In genomic region chr15:80006156-80006555, GRCm38 (mm10) we compare ENCODE assay signal across 10 mouse cellular contexts. TPM values are rescaled to one million over a fixed set of nuclear protein-coding genes. Genes with fewer than 3 reads are reported as not detected.
DNase-seq lines count a peak whose midpoint lies in the region; ATAC-seq and TF ChIP-seq lines count a peak whose summit lies in the region.
"Had no signal": no experiment of that assay in that cellular context is flagged by ENCODE, and none has a peak within 500 bp of the region (broad histone marks: within the 10 kb centered on the region; RNA-seq: fewer than 3 reads in every experiment).

No protein-coding gene starts in this region.

- DNase-seq in embryonic facial prominence, embryonic 10.5 days (ENCODE audit: low spot score): no peak
- DNase-seq in stomach, postnatal 0 days (ENCODE audit: low spot score): no peak
- no peak for DNase-seq in layer of hippocampus, postnatal 25 days (ENCODE audit: extremely low spot score in 1 of 2, low spot score in 1 of 2)
- no peak for DNase-seq in left cerebral cortex, postnatal 25 days (ENCODE audit: low spot score in 2 of 2)
- DNase-seq: right cerebral cortex, postnatal 14 days had no signal

- peaks cover 9% of the 10 kb centered on the region for H3K4me1 ChIP-seq in embryonic facial prominence, embryonic 15.5 days
- H3K4me1 ChIP-seq in embryonic facial prominence, embryonic 10.5 days: peaks cover 37% of the 10 kb centered on the region
- H3K4me1 ChIP-seq in midbrain, embryonic 12.5 days: peaks cover 24% of the 10 kb centered on the region
- H3K4me1 ChIP-seq in midbrain, embryonic 13.5 days (replicated peaks): peaks cover 20% of the 10 kb centered on the region
- H3K4me1 ChIP-seq in intestine, embryonic 16.5 days (ENCODE audit: control insufficient read depth, insufficient read depth, low read length): peaks cover 30% of the 10 kb centered on the region
- H3K4me1 ChIP-seq in stomach, postnatal 0 days (replicated peaks; ENCODE audit: control insufficient read depth, insufficient read depth): peaks cover 2% of the 10 kb centered on the region; the same call in 1 of the 2 replicates

- intact Hi-C loops in left cerebral cortex, postnatal 25 days (cut with DNase I): no loop called here

- H3K9ac ChIP-seq in embryonic facial prominence, embryonic 15.5 days: no peak overlapping the region
- H3K9ac ChIP-seq in midbrain, embryonic 12.5 days (replicated peaks): no peak overlapping the region
- no peak overlapping the region for H3K9ac ChIP-seq in midbrain, embryonic 13.5 days (replicated peaks)
- 0 out of 2 replicates have a peak overlapping the region, but pooled peaks have one; percentile 10 for H3K9ac ChIP-seq in intestine, embryonic 16.5 days (ENCODE audit: low read depth, low read length)
- no peak overlapping the region for H3K9ac ChIP-seq in stomach, postnatal 0 days (ENCODE audit: low read length)
- H3K9ac ChIP-seq: hindbrain, embryonic 12.5 days had no signal

- no peaks in the 10 kb centered on the region for H3K36me3 ChIP-seq in embryonic facial prominence, embryonic 15.5 days
- H3K36me3 ChIP-seq in embryonic facial prominence, embryonic 10.5 days (replicated peaks): no peaks in the 10 kb centered on the region
- H3K36me3 ChIP-seq in midbrain, embryonic 12.5 days: no peaks in the 10 kb centered on the region
- no peaks in the 10 kb centered on the region for H3K36me3 ChIP-seq in midbrain, embryonic 13.5 days
- no peaks in the 10 kb centered on the region for H3K36me3 ChIP-seq in intestine, embryonic 16.5 days (ENCODE audit: control insufficient read depth, insufficient read depth, low read length)
- no peaks in the 10 kb centered on the region for H3K36me3 ChIP-seq in stomach, postnatal 0 days (ENCODE audit: control insufficient read depth, insufficient read depth, low read length)
- H3K36me3 ChIP-seq: hindbrain, embryonic 12.5 days had no signal

- no peak for TF ChIP-seq EP300 in stomach, postnatal 0 days (optimal IDR thresholded peaks at IDR 0.05)

- peak overlapping the region; percentile 4; the same call in 1 of the 2 replicates for H3K27ac ChIP-seq in embryonic facial prominence, embryonic 15.5 days (replicated peaks)
- H3K27ac ChIP-seq in embryonic facial prominence, embryonic 10.5 days (replicated peaks): no peak overlapping the region
- H3K27ac ChIP-seq in midbrain, embryonic 12.5 days (replicated peaks): 0 out of 2 replicates have a peak overlapping the region, but pooled peaks have one; percentile 15
- no peak overlapping the region for H3K27ac ChIP-seq in midbrain, embryonic 13.5 days
- peak overlapping the region; percentile 21; the same call in 1 of the 2 replicates for H3K27ac ChIP-seq in intestine, embryonic 16.5 days (ENCODE audit: low read length)
- H3K27ac ChIP-seq in stomach, postnatal 0 days (replicated peaks): peak overlapping the region; percentile 30; the same call in 1 of the 2 replicates
- H3K27ac ChIP-seq: hindbrain, embryonic 12.5 days had no signal

- ATAC-seq in embryonic facial prominence, embryonic 15.5 days (ENCODE audit: insufficient number of reproducible peaks, low FRiP score, low TSS enrichment, low read depth): no peak
- ATAC-seq in midbrain, embryonic 12.5 days (ENCODE audit: low FRiP score, low read depth): no peak
- no peak for ATAC-seq in midbrain, embryonic 13.5 days
- no peak for ATAC-seq in intestine, embryonic 16.5 days
- no peak for ATAC-seq in stomach, postnatal 0 days (ENCODE audit: low FRiP score, low TSS enrichment)

- H3K9me3 ChIP-seq in embryonic facial prominence, embryonic 15.5 days (replicated peaks): no peaks in the 10 kb centered on the region
- H3K9me3 ChIP-seq in embryonic facial prominence, embryonic 10.5 days: no peaks in the 10 kb centered on the region
- no peaks in the 10 kb centered on the region for H3K9me3 ChIP-seq in midbrain, embryonic 12.5 days
- no peaks in the 10 kb centered on the region for H3K9me3 ChIP-seq in midbrain, embryonic 13.5 days
- H3K9me3 ChIP-seq in intestine, embryonic 16.5 days (ENCODE audit: control insufficient read depth, low read length): no peaks in the 10 kb centered on the region
- H3K9me3 ChIP-seq in stomach, postnatal 0 days (ENCODE audit: control insufficient read depth, low read length): no peaks in the 10 kb centered on the region
- H3K9me3 ChIP-seq: hindbrain, embryonic 12.5 days had no signal

- H3K4me3 ChIP-seq in embryonic facial prominence, embryonic 15.5 days (replicated peaks): no peak overlapping the region
- H3K4me3 ChIP-seq in embryonic facial prominence, embryonic 10.5 days: no peak overlapping the region
- no peak overlapping the region for H3K4me3 ChIP-seq in midbrain, embryonic 12.5 days
- no peak overlapping the region for H3K4me3 ChIP-seq in midbrain, embryonic 13.5 days (replicated peaks)
- H3K4me3 ChIP-seq in intestine, embryonic 16.5 days (ENCODE audit: low read length): no peak overlapping the region
- no peak overlapping the region for H3K4me3 ChIP-seq in stomach, postnatal 0 days (ENCODE audit: low read depth, low read length)
- H3K4me3 ChIP-seq: hindbrain, embryonic 12.5 days had no signal

- no peak for TF ChIP-seq CTCF in stomach, postnatal 0 days (IDR thresholded peaks at IDR 0.05; ENCODE audit: low read depth)

- 66% methylated on average over 7 of the region's 7 CpGs for WGBS in embryonic facial prominence, embryonic 15.5 days
- 85% methylated on average over 7 of the region's 7 CpGs for WGBS in embryonic facial prominence, embryonic 10.5 days
- 88% methylated on average over 7 of the region's 7 CpGs for WGBS in midbrain, embryonic 12.5 days
- WGBS in midbrain, embryonic 13.5 days: 88% methylated on average over 7 of the region's 7 CpGs
- WGBS in intestine, embryonic 16.5 days: 60% methylated on average over 7 of the region's 7 CpGs
- WGBS in stomach, postnatal 0 days: 62% methylated on average over 7 of the region's 7 CpGs

- H3K4me2 ChIP-seq in embryonic facial prominence, embryonic 15.5 days (replicated peaks): no peak overlapping the region
- H3K4me2 ChIP-seq in midbrain, embryonic 12.5 days (replicated peaks): no peak overlapping the region
- H3K4me2 ChIP-seq in midbrain, embryonic 13.5 days (replicated peaks): no peak overlapping the region
- H3K4me2 ChIP-seq in intestine, embryonic 16.5 days (ENCODE audit: low read depth, low read length): no peak overlapping the region
- H3K4me2 ChIP-seq in stomach, postnatal 0 days (replicated peaks; ENCODE audit: low read depth): no peak overlapping the region
- H3K4me2 ChIP-seq: hindbrain, embryonic 12.5 days had no signal

- peaks cover 17% of the 10 kb centered on the region for H3K27me3 ChIP-seq in embryonic facial prominence, embryonic 15.5 days
- peaks cover 50% of the 10 kb centered on the region for H3K27me3 ChIP-seq in embryonic facial prominence, embryonic 10.5 days (replicated peaks; ENCODE audit: low read depth, poor library complexity, severe bottlenecking)
- peaks cover 38% of the 10 kb centered on the region for H3K27me3 ChIP-seq in midbrain, embryonic 12.5 days
- peaks cover 17% of the 10 kb centered on the region for H3K27me3 ChIP-seq in midbrain, embryonic 13.5 days
- no peaks in the 10 kb centered on the region for H3K27me3 ChIP-seq in intestine, embryonic 16.5 days (replicated peaks; ENCODE audit: control insufficient read depth, insufficient read depth, low read length)
- no peaks in the 10 kb centered on the region for H3K27me3 ChIP-seq in stomach, postnatal 0 days (ENCODE audit: control insufficient read depth, insufficient read depth, low read length)

RNA-seq across cellular contexts. Expression of gene Pdgfb, which starts 8.6 kb away (rescaled TPM):
- 5.2 and 5.7 TPM in 2 replicates for polyA plus RNA-seq in embryonic facial prominence, embryonic 15.5 days (2015; fragmentation: Nextera tagmentation; extraction: Ambion mirVana)
- 1.4 and 1.6 TPM in 2 replicates for polyA plus RNA-seq in embryonic facial prominence, embryonic 10.5 days (2016; fragmentation: Nextera tagmentation; extraction: Ambion mirVana)
- 2.4 and 2.7 TPM in 2 replicates for polyA plus RNA-seq in midbrain, embryonic 12.5 days (2016; fragmentation: Nextera tagmentation; extraction: Ambion mirVana)
- polyA plus RNA-seq in midbrain, embryonic 13.5 days (2015; fragmentation: Nextera tagmentation; extraction: Ambion mirVana): 2.1 and 2.3 TPM in 2 replicates
- 7.0 and 8.3 TPM in 2 replicates for polyA plus RNA-seq in intestine, embryonic 16.5 days (2015; fragmentation: Nextera tagmentation; extraction: Ambion mirVana)
- 3.1 and 3.6 TPM in 2 replicates for polyA plus RNA-seq in stomach, postnatal 0 days (2015; fragmentation: Nextera tagmentation; extraction: Ambion mirVana)
- 10 to 100 TPM; 28.9 to 33.6 TPM for total RNA-seq in layer of hippocampus, postnatal 25 days (2021)
- 10 to 100 TPM; 34.0 to 36.7 TPM for total RNA-seq in left cerebral cortex, postnatal 25 days (2021)

RNA-seq across cellular contexts. Expression of gene Cbx7, which starts 35.2 kb away (rescaled TPM):
- polyA plus RNA-seq in embryonic facial prominence, embryonic 15.5 days (2015; fragmentation: Nextera tagmentation; extraction: Ambion mirVana): 3.1 and 4.6 TPM in 2 replicates
- polyA plus RNA-seq in embryonic facial prominence, embryonic 10.5 days (2016; fragmentation: Nextera tagmentation; extraction: Ambion mirVana): 2.1 and 2.4 TPM in 2 replicates
- 4.2 and 5.6 TPM in 2 replicates for polyA plus RNA-seq in midbrain, embryonic 12.5 days (2016; fragmentation: Nextera tagmentation; extraction: Ambion mirVana)
- polyA plus RNA-seq in midbrain, embryonic 13.5 days (2015; fragmentation: Nextera tagmentation; extraction: Ambion mirVana): 3.0 and 4.3 TPM in 2 replicates
- 3.7 and 4.8 TPM in 2 replicates for polyA plus RNA-seq in intestine, embryonic 16.5 days (2015; fragmentation: Nextera tagmentation; extraction: Ambion mirVana)
- polyA plus RNA-seq in stomach, postnatal 0 days (2015; fragmentation: Nextera tagmentation; extraction: Ambion mirVana): 4.8 and 5.5 TPM in 2 replicates
- 10 to 100 TPM; 32.1 to 35.7 TPM for total RNA-seq in layer of hippocampus, postnatal 25 days (2021)
- total RNA-seq in left cerebral cortex, postnatal 25 days (2021): 10 to 100 TPM; 27.1 to 29.5 TPM

Comparison
In these comparisons a context has a peak if more than half of its experiments do, and no peak if none do; other contexts are left out.
1. H3K27ac ChIP-seq: peak in embryonic facial prominence, embryonic 15.5 days (single experiment), midbrain, embryonic 12.5 days (single experiment), intestine, embryonic 16.5 days (single experiment) and stomach, postnatal 0 days (single experiment); none in embryonic facial prominence, embryonic 10.5 days (single experiment) and midbrain, embryonic 13.5 days (single experiment).